Comparison of ENCODE assay signal across 9 mouse cellular contexts in the genomic region with DNA sequence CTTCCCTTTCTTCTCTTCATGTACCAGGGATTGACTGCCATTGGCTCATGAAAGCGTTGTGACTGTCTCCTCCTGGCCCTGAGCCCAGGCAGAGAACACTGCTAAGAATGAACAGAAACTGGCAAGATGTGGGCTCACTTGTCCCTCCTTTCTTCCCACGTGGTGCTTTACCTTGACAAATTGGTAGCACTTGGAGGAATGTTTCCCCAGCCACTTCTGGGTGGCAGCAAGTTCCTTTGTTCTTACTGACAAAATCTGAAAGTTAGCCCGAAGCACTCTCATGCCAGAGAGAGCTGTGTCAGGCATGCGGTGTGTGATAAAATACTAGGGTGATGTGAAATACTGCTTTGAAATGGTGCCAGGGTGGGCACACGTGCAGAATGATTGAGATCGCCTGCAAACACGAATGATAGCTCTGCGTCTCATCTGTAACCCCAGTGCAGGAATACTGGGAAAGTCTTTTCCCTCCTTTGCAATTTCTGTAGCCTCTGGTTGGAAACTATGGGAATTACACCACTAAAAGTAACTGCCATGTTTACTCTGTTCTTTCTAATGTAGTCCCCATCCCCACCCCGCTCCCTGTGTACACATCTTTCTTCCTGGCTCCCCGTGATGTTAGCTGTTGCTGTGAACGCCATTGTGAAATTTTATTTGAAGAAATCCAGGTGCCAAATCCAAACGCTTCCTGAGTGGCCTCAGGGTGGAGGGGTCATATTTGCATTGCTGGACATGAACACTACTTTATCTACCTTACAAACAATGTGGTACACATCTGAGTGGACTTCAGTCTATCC.
DNase-seq lines count a peak whose midpoint lies in the region; ATAC-seq and TF ChIP-seq lines count a peak whose summit lies in the region.
"Had no signal": no experiment of that assay in that cellular context is flagged by ENCODE, and none has a peak within 500 bp of the region (broad histone marks: within the 10 kb centered on the region; RNA-seq: fewer than 3 reads in every experiment).

No protein-coding gene starts in this region.

- peak; percentile 7 for DNase-seq in limb, embryonic 14.5 days (ENCODE audit: low spot score)
- DNase-seq in limb, embryonic 10.5 days (ENCODE audit: low spot score): no peak
- DNase-seq in frontal cortex, postnatal 36 days (ENCODE audit: low spot score in 2 of 2): peak; percentile 42 to 46
- DNase-seq in right cerebral cortex, postnatal 36 days (ENCODE audit: low spot score in 2 of 2): peak; percentile 22 to 52
- DNase-seq in heart, postnatal 10 days: no peak
- no peak for DNase-seq in kidney, adult 2 months
- no peak for DNase-seq in thymus, postnatal 14 days

- no peak overlapping the region for H3K4me3 ChIP-seq in limb, embryonic 14.5 days (replicated peaks; ENCODE audit: low read length)
- no peak overlapping the region for H3K4me3 ChIP-seq in limb, embryonic 10.5 days
- no peak overlapping the region for H3K4me3 ChIP-seq in liver, embryonic 16.5 days (ENCODE audit: low read depth, low read length)
- no peak overlapping the region for H3K4me3 ChIP-seq in kidney, adult 2 months (ENCODE audit: insufficient read depth, low read depth, low read length)

- ATAC-seq in limb, embryonic 14.5 days (ENCODE audit: low FRiP score, low read depth): no peak
- ATAC-seq in liver, embryonic 16.5 days (ENCODE audit: low read depth): peak; percentile 67

- no peak overlapping the region for H3K4me2 ChIP-seq in limb, embryonic 14.5 days (replicated peaks; ENCODE audit: low read depth, low read length, severe bottlenecking)
- H3K4me2 ChIP-seq in liver, embryonic 16.5 days (ENCODE audit: low read depth, low read length): no peak overlapping the region
- H3K4me2 ChIP-seq: heart, embryonic 11.5 days had no signal

- H3K27me3 ChIP-seq in limb, embryonic 14.5 days (ENCODE audit: control insufficient read depth, insufficient read depth, low read length): no peaks in the 10 kb centered on the region
- no peaks in the 10 kb centered on the region for H3K27me3 ChIP-seq in limb, embryonic 10.5 days (ENCODE audit: low read depth, poor library complexity, severe bottlenecking)
- no peaks in the 10 kb centered on the region for H3K27me3 ChIP-seq in liver, embryonic 16.5 days (ENCODE audit: control insufficient read depth, insufficient read depth, low read depth, low read length)
- no peaks in the 10 kb centered on the region for H3K27me3 ChIP-seq in kidney, adult 2 months (replicated peaks; ENCODE audit: control insufficient read depth, insufficient read depth, low read length)

- no peaks in the 10 kb centered on the region for H3K9me3 ChIP-seq in limb, embryonic 14.5 days (ENCODE audit: control insufficient read depth, low read length)
- no peaks in the 10 kb centered on the region for H3K9me3 ChIP-seq in limb, embryonic 10.5 days (replicated peaks)
- no peaks in the 10 kb centered on the region for H3K9me3 ChIP-seq in liver, embryonic 16.5 days (replicated peaks; ENCODE audit: control insufficient read depth, low read length)

- no peaks in the 10 kb centered on the region for H3K36me3 ChIP-seq in limb, embryonic 14.5 days (ENCODE audit: control insufficient read depth, insufficient read depth, low read length)
- H3K36me3 ChIP-seq in limb, embryonic 10.5 days: no peaks in the 10 kb centered on the region
- no peaks in the 10 kb centered on the region for H3K36me3 ChIP-seq in liver, embryonic 16.5 days (ENCODE audit: control insufficient read depth, insufficient read depth)
- H3K36me3 ChIP-seq in kidney, adult 2 months (ENCODE audit: control insufficient read depth, insufficient read depth, low read length): no peaks in the 10 kb centered on the region

- no peak for TF ChIP-seq CTCF in kidney, adult 2 months (conservative IDR thresholded peaks at IDR 0.05; ENCODE audit: insufficient read depth, insufficient read length, low read depth, low read length)

- intact Hi-C loops in heart, postnatal 10 days (cut with DNase I): no loop called here

- H3K27ac ChIP-seq in limb, embryonic 14.5 days (replicated peaks; ENCODE audit: low read depth, low read length): no peak overlapping the region
- no peak overlapping the region for H3K27ac ChIP-seq in limb, embryonic 10.5 days
- H3K27ac ChIP-seq in liver, embryonic 16.5 days (ENCODE audit: low read length): no peak overlapping the region
- no peak overlapping the region for H3K27ac ChIP-seq in kidney, adult 2 months (ENCODE audit: insufficient read depth, low read depth, low read length)

- WGBS in limb, embryonic 14.5 days: 52% methylated on average over 12 of the region's 12 CpGs
- 76% methylated on average over 12 of the region's 12 CpGs for WGBS in limb, embryonic 10.5 days
- WGBS in liver, embryonic 16.5 days (ENCODE audit: insufficient replicate concordance): 55% methylated on average over 12 of the region's 12 CpGs
- 78% methylated on average over 12 of the region's 12 CpGs for WGBS in kidney, adult 2 months

- no peaks in the 10 kb centered on the region for H3K4me1 ChIP-seq in limb, embryonic 14.5 days (ENCODE audit: control insufficient read depth, insufficient read depth, low read length)
- peaks cover 4% of the 10 kb centered on the region; the same call in 1 of the 2 replicates for H3K4me1 ChIP-seq in limb, embryonic 10.5 days
- H3K4me1 ChIP-seq in liver, embryonic 16.5 days (ENCODE audit: control insufficient read depth, low read depth, low read length): no peaks in the 10 kb centered on the region
- peaks cover 3% of the 10 kb centered on the region; the same call in 1 of the 2 replicates for H3K4me1 ChIP-seq in kidney, adult 2 months (ENCODE audit: control insufficient read depth, insufficient read depth, low read length)

- H3K9ac ChIP-seq in limb, embryonic 14.5 days (ENCODE audit: low read depth, low read length, severe bottlenecking): no peak overlapping the region
- no peak overlapping the region for H3K9ac ChIP-seq in liver, embryonic 16.5 days (ENCODE audit: low read depth, low read length)

- no peak for TF ChIP-seq POLR2A in limb, embryonic 14.5 days (IDR thresholded peaks at IDR 0.05; ENCODE audit: borderline replicate concordance, extremely low read depth, insufficient read depth, insufficient read length)
- TF ChIP-seq POLR2A in kidney, adult 2 months (IDR thresholded peaks at IDR 0.05; ENCODE audit: low read depth, low read length): no peak

Comparison
In these comparisons a context has a peak if more than half of its experiments do, and no peak if none do; other contexts are left out.
1. DNase-seq: peak in limb, embryonic 14.5 days (single experiment), frontal cortex, postnatal 36 days (2 of 2) and right cerebral cortex, postnatal 36 days (2 of 2); none in limb, embryonic 10.5 days (single experiment), heart, postnatal 10 days (0 of 2), kidney, adult 2 months (single experiment) and thymus, postnatal 14 days (single experiment).